In the genomic region with DNA sequence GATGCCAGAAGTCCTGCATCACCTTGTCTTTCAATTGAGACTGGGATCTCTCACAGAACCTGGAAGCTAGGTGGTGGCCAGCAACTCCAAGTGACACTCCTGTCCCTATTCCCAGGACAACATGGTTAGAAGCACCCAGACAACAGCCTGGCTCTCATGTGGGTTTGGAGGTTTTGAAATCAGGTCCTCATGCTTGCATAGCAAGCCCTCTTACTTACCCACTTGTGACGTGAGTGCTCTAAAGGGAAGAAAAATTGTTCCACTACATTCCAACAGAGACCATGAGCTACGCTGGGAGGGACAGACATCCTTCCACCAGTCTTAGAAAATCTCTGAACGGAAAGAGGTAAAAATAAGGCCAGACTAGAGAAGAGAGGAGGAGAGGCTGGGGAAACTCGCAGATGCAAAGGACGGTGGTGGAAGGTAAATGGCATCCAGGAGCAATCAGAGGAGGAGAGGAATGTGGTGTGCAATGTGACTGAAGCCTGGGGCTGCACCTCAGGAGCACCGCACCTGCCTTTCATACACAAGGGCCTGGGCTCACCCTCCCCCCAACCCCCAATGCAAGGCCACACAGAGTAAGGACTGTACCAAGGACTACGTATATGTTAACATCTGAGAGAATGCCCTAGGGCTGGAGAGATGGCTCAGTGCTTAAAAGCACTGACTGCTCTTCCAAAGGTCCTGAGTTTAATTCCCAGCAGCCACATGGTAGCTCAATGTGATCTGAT, we compare ENCODE assay signal across 22 mouse cellular contexts.
DNase-seq lines count a peak whose midpoint lies in the region; ATAC-seq and TF ChIP-seq lines count a peak whose summit lies in the region.
"Had no signal": no experiment of that assay in that cellular context is flagged by ENCODE, and none has a peak within 500 bp of the region (broad histone marks: within the 10 kb centered on the region; RNA-seq: fewer than 3 reads in every experiment).

No protein-coding gene starts in this region.

- POLR2A ChIA-PET in Patski (lab: Charles Lee) = interaction anchor here (1.0 kb wide), 1 partner anchor 68 kb away, joined by 3 read pairs; no protein-coding TSS in a partner anchor

- no peak overlapping the region for H3K4me3 ChIP-seq in lung, embryonic 16.5 days (ENCODE audit: low read length)
- no peak overlapping the region for H3K4me3 ChIP-seq in intestine, embryonic 15.5 days (replicated peaks)
- H3K4me3 ChIP-seq: embryonic facial prominence, embryonic 15.5 days; erythroblast, embryonic 14.5 days; forebrain, embryonic 10.5 days; forebrain, embryonic 15.5 days; heart, embryonic 13.5 days; hindbrain, embryonic 13.5 days had no signal

- no peaks in the 10 kb centered on the region for H3K9me3 ChIP-seq in lung, embryonic 16.5 days (ENCODE audit: control insufficient read depth, low read length)
- H3K9me3 ChIP-seq in intestine, embryonic 15.5 days = no peaks in the 10 kb centered on the region
- H3K9me3 ChIP-seq: embryonic facial prominence, embryonic 15.5 days; forebrain, embryonic 10.5 days; forebrain, embryonic 15.5 days; heart, embryonic 13.5 days; hindbrain, embryonic 13.5 days had no signal

- peak; percentile 7 for ATAC-seq in Patski
- ATAC-seq in lung, embryonic 16.5 days (ENCODE audit: low read depth) = peak; percentile 81
- no peak for ATAC-seq in intestine, embryonic 15.5 days
- ATAC-seq: CD4-positive, CD25-positive, alpha-beta regulatory T cell, adult 4 months; forebrain, embryonic 15.5 days; hindbrain, postnatal 0 days had no signal

- TF ChIP-seq CTCF in Patski (IDR thresholded peaks at IDR 0.05) = no peak

- no peaks in the 10 kb centered on the region for H3K27me3 ChIP-seq in Patski
- H3K27me3 ChIP-seq in lung, embryonic 16.5 days (ENCODE audit: control insufficient read depth, insufficient read depth, low read depth, low read length) = no peaks in the 10 kb centered on the region
- no peaks in the 10 kb centered on the region for H3K27me3 ChIP-seq in intestine, embryonic 15.5 days (replicated peaks)
- H3K27me3 ChIP-seq: embryonic facial prominence, embryonic 15.5 days; forebrain, embryonic 15.5 days; heart, embryonic 13.5 days; hindbrain, embryonic 13.5 days had no signal

- H3K4me1 ChIP-seq in lung, embryonic 16.5 days (replicated peaks; ENCODE audit: control insufficient read depth, insufficient read depth, low read length) = peaks cover 14% of the 10 kb centered on the region
- no peaks in the 10 kb centered on the region for H3K4me1 ChIP-seq in intestine, embryonic 15.5 days (replicated peaks)

- H3K27ac ChIP-seq in lung, embryonic 16.5 days (ENCODE audit: low read length) = peak overlapping the region; percentile 39
- H3K27ac ChIP-seq in intestine, embryonic 15.5 days = no peak overlapping the region
- H3K27ac ChIP-seq: embryonic facial prominence, embryonic 15.5 days; forebrain, embryonic 10.5 days; forebrain, embryonic 15.5 days; heart, embryonic 13.5 days; hindbrain, embryonic 13.5 days; hindbrain, postnatal 0 days had no signal

- 64% methylated on average over 7 of the region's 7 CpGs for WGBS in lung, embryonic 16.5 days
- 91% methylated on average over 7 of the region's 7 CpGs for WGBS in intestine, embryonic 15.5 days

- H3K36me3 ChIP-seq in lung, embryonic 16.5 days (ENCODE audit: control insufficient read depth, insufficient read depth, low read length) = peaks cover 28% of the 10 kb centered on the region
- no peaks in the 10 kb centered on the region for H3K36me3 ChIP-seq in intestine, embryonic 15.5 days

- no peak overlapping the region for H3K9ac ChIP-seq in lung, embryonic 16.5 days (ENCODE audit: low read length)
- H3K9ac ChIP-seq in intestine, embryonic 15.5 days = no peak overlapping the region
- H3K9ac ChIP-seq: embryonic facial prominence, embryonic 15.5 days; forebrain, embryonic 15.5 days; heart, embryonic 13.5 days; hindbrain, embryonic 13.5 days had no signal

- in situ Hi-C loops in Patski (cut with MboI; ENCODE audit: low pct_unique_long_range_greater_than_20kb) = no loop called here

- H3K4me2 ChIP-seq in lung, embryonic 16.5 days (ENCODE audit: low read depth, low read length) = no peak overlapping the region
- no peak overlapping the region for H3K4me2 ChIP-seq in intestine, embryonic 15.5 days (replicated peaks)
- H3K4me2 ChIP-seq: embryonic facial prominence, embryonic 15.5 days; forebrain, embryonic 15.5 days; heart, embryonic 13.5 days; hindbrain, embryonic 13.5 days had no signal

- no peak for DNase-seq in Patski (ENCODE audit: low read depth, low spot score)
- DNase-seq in lung, adult 18-20 months = peak; percentile 52 to 76
- peak; percentile 68 for DNase-seq in lung, postnatal 25 days (ENCODE audit: low spot score)
- no peak for DNase-seq in natural killer cell, adult 2 months (ENCODE audit: low spot score in 2 of 2)
- DNase-seq in gastrocnemius, postnatal 10 days = no peak
- DNase-seq in heart, adult 8-10 months (ENCODE audit: low spot score) = no peak
- DNase-seq: adrenal gland, adult 2 months; adrenal gland, postnatal 25 days; cerebellum, adult 18-20 months; cerebellum, adult 9-11 months; cerebellum, postnatal 36 days; gastrocnemius, postnatal 25 days had no signal

- CTCF ChIA-PET in Patski (lab: Charles Lee) = interaction anchor here (1.0 to 4.8 kb wide), 4 partner anchors 12 to 165 kb away, joined by 3 to 17 read pairs (median 4); no protein-coding TSS in a partner anchor

Comparison
In these comparisons a context has a peak if more than half of its experiments do, and no peak if none do; other contexts are left out.
1. DNase-seq: peak in lung, adult 18-20 months (2 of 2) and lung, postnatal 25 days (single experiment); none in Patski (single experiment), natural killer cell, adult 2 months (0 of 2), gastrocnemius, postnatal 10 days (single experiment) and heart, adult 8-10 months (single experiment).